Mouse (Mus musculus): ENCODE measurements around the gene Msl3. TPM values are rescaled to one million over a fixed set of nuclear protein-coding genes. Genes with fewer than 3 reads are reported as not detected.

Gene Msl3
- total RNA-seq (2021), result 10 to 100 TPM; 21.2 to 22.9 TPM

DNA sequence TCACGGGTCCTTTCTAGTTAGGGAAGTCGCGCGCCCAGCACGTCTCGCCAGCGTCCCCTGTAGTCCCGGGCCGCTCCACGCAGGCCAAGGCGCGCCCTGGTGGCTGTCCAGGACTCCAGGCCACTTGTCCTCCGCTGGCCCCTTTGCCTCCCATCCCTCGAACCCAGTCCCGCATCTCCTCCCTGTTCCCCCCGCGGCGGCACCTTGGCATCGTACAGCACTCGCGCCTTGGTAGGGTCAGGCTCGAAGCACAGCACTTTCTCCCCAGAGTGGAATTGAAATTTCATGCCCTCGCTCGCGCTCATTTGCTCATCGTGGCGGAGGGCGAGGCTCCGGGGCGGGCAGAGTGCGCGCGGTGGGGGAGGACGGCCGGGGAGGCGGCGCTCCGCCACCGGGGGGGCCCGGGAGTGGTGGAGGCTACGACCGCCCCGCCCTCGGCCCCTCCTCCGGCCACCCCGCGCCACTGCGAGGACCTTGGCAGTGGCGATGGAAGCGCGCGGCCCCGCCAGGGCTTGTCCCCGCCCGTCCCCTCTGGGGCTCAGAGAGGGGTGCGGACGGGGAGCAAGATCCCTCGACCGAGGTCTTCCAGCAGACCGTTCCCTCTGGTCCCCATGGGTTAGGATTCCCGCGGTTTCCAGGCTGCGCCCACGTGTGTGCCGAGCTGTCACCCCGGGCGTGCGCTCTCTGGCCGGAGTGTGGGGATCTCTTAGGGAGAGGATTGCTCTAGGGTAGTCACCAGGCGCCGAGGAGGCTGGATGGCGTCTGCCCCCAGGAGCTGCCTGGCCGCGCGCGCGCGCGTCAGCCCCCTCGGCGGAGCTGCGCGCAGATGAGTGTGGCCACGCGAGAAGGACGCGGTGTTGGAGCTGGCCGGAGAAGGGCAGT, at the start of gene Msl3:
Gene Msl3 (minus strand): TSS at position 374 of the 882 bp plus-strand sequence.
- DNase-seq (ENCODE audit: extremely low spot score in 1 of 2, low spot score in 1 of 2), result peak; percentile 60 to 65

DNA sequence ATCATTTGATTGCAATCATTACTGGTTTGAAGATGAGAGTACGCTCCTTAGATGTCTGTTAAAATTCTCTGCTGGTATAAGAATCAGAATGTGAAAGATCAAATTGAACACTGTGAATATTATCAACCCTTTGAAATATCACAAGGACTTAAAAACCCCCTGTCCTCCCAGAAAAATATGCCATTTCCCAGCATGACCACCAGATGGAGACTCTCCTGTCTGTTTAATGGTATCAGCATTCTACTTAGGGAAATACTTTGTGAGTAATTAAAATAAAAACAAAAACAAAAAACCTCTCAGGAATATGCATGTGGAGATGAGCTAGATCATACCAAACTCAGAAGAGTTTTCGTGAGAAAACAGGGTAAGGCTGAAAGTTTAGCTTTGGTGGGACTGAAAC, 44.3 kb upstream of the Msl3 start:
- peak in 1 of 2 experiments; percentile 3 for DNase-seq (ENCODE audit: extremely low spot score in 1 of 2, low spot score in 1 of 2)

DNA sequence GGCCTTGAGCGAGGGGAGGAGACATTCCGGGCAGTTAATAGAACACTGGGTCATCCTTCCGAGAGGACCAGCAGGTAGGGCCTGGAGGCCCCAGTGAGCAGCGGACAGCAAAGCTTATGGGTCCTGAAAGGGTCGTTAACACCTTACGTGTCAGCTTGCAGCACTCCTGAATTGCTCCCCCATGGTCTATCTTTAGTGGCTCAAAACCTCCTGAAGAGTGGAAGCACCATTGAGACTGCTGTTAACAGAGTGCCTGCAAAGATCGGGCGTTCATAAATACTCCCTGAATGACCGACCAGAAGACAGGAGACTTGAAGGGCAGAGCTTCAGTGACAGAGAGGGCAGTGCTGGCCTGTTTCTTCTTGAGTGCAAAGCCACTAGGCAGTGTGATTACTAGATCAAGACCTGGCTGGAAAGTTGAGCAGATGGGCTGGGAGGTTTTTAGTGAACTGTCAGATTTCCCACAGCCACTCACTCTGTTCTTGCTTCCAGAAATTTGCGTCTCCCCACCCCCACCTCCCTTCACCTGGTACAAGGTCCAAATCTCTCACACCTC, 787 bp upstream of the Msl3 start:
- no peak for DNase-seq (ENCODE audit: extremely low spot score in 1 of 2, low spot score in 1 of 2)

DNA sequence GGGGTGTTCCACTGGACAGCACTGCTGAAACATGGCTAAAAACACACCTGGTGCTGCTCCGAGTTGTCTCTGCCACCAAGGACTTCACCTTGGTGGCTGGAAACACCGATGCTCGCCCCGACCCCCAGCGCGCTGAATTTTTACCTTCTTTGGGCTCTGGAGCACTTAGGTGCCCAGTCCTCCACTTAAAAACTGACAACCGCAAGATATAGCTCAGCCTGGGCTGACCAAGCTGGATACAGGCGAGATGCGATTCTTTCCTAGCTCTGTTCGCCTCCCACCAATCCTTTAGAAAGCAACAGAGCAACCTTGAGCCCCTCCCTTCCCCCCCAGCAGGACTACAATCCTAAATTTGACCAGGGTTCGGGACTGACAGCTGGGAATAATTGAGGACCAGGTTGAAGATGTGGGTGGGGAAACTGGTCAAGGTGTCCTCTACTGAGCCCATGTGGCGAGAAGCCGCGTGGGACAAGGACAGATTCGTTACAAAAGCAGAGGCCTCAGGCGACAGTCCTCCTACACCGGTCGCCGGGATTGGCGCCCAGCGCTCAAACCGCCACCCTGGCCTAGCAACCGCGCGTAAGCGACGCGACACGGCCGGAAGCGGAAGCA, 679 bp downstream of the Msl3 start:
- no peak for DNase-seq (ENCODE audit: extremely low spot score in 1 of 2, low spot score in 1 of 2)

DNA sequence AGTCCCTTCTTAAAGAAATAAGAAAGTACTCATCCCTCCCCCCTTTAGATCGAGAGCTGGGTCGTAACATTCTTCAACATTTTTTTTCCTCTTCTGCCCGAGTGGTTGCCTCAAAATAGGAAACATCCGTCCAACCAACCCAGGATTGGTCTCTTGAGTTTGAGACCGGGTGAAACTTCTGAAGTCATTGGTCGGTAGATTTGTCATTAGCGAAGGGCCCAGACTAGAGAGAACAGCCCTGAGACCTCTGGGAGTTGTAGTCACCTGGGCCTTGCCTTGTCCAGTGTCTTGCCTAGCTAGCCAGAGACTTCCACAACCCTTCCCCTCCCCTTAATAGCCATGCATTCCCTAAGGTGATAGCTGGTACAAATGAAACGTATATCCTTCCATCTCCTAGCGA, 1.3 kb downstream of the Msl3 start:
- DNase-seq (ENCODE audit: extremely low spot score in 1 of 2, low spot score in 1 of 2), result no peak

DNA sequence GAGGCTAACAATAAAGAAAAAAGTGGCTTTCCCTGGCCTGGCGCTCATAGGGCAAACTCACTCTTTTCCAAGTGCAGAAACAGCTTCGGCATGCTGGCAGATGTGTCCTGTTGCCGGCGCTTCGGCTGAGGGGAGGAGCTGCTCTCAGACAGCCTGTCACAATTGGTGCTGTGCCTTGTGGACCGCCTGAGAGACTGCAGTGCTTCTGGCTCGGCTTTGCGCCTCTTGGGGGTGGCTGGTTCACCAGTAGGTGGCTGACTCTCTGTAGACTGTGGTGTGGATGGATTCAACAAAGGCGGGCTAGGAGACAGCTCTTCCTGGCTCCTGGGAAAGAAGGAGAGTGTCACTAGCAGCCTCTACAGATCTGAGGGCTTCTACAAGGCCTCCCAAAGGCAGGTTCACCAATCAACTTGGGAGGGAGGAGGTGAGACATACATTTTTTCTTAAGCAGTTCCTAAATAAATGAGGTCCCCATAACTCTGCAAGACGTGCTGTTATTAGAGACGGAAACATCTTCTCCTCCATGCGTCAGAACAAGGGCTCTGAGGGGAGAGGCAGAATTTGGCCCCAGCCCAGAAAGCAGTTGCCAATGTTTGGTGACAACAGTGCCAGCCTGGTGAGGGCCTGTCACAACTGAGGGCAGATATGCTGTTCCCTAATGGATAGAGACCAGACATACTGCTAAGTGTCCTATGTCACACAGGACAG, 9.6 kb downstream of the Msl3 start:
- peak in 1 of 2 experiments; percentile 6 for DNase-seq (ENCODE audit: extremely low spot score in 1 of 2, low spot score in 1 of 2)

DNA sequence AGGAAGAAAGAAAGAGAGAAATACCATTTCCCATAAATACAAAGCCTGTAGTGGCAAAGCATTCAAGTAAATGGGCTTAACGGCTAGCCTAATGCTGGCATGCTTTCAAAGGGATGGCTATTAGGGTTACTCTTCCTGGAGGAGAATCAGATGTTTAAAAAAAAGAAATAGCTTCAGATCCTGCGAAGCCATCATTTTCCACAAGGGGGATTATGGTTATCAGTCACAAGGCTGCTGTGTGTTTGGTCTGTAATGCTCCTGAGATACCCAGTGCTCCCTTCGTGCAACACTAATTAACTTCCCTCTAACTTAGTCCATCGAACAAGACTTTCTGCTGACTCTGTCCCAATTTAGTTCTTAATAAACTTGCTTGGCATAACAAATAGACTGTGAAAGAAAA, 13.5 kb downstream of the Msl3 start:
- no peak for DNase-seq (ENCODE audit: extremely low spot score in 1 of 2, low spot score in 1 of 2)

DNA sequence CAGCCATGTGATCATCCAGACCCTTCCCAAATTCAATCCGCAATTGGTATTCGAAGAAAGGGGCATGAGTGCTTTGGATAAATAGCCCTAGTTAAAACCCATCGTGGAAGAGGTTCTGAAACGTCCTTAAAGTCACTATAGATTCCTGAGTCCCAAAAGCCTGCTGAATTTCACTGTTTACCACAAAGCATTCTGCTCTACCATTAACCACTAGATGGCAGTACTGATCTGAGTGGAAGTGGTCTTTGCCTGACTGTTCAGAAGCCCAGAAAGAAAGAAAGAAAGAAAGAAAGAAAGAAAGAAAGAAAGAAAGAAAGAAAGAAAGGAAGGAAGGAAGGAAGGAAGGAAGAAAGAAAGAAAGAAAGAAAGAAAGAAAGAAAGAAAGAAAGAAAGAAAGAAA, 13.9 kb downstream of the Msl3 start:
- DNase-seq (ENCODE audit: extremely low spot score in 1 of 2, low spot score in 1 of 2), result peak in 1 of 2 experiments; percentile 11

DNA sequence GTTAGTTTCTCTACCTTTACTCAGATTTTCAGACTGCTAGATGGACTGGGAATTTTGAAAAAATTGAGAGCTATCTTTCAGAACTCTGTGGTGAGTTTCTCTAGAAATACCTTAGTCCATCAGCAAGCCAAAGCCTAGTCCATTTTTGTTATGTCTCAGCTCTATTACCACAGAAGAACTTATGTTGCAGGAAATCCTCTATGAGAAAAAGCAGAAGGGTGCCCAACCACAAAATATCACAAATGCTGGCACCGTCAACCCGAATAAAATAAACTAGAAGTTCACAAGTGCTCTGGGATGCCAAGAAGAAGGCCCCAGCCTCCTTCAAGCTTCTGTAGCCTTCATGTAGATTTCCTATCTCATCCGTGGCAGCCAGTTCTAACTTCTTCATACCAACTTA, 14.4 kb downstream of the Msl3 start:
- DNase-seq (ENCODE audit: extremely low spot score in 1 of 2, low spot score in 1 of 2), result no peak

DNA sequence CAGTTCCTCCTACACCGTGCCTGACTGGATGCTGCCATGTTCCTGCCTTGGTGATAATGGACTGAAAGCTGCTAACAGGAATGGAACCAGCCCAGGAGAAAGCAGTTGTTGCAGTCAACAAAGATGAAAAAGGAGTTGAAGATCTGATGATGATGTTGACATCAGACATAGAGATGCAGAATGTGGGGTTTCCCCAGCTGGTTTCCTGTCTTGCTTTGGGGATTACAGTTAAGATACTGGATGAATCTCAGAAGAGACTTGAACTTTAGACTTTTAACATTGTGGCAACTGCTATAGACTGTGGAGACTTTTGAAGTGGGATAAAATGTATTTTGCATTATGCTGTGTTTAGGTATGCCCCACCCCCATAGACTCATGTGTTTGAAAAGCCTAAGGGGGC, 15.9 kb downstream of the Msl3 start:
- no peak for DNase-seq (ENCODE audit: extremely low spot score in 1 of 2, low spot score in 1 of 2)

DNA sequence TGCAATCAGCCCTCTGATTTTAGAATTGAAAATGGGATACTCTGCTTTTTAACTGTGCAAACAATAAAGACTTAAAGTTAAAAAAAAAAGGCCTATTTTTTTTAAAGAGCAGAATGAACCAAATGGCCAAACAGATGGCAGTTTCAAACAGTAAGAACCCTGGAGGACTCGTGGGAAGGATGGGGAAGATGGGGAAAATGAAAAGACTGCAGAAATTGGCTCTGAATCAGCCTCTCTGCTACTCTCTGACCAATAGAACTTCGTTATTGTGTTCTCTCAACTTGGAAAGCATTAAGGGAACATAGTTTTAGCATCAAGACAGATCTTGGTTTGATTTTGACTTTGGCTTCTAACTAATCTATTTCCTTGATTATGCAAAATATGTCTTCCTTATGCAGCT, 24.4 kb downstream of the Msl3 start:
- no peak for DNase-seq (ENCODE audit: extremely low spot score in 1 of 2, low spot score in 1 of 2)

DNA sequence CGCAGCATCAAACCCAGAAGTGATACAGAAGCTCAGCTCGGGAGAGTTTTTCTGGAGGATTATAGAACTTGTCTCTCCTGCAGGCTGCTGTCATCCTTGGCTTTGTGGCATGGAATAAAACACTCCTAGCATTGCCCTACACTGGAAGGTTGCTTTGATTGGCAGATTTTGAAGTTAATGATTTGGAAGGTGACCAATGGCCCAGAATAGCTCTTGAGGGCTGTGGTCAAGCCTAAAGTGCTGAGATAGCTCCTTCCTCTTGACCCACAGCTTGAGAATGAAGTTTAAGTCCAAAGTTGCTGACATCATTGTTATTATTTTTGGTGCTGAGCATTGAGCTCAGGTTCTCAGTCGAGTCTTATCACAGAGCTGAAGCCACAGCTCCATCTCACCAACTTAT, 26.0 kb downstream of the Msl3 start:
- no peak for DNase-seq (ENCODE audit: extremely low spot score in 1 of 2, low spot score in 1 of 2)

DNA sequence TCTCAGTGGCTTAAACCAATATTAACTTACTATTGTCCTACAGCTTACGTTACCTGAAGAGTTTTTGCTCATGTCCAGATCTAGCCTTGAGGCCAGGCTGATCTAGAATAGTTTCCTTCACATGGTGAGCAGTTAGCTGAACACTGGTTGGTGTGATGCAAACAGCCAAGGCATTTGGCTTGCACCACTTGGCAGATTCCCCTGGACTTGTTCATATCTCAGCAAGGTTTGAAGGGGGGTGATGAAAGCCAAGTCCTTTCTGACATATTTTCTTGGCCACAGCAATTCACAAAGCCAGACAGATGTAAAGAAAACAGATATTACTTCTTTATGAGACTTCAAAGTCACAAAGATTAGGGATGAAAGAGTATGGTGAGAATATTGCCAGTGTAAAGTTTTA, 30.2 kb downstream of the Msl3 start:
- DNase-seq (ENCODE audit: extremely low spot score in 1 of 2, low spot score in 1 of 2), result no peak

DNA sequence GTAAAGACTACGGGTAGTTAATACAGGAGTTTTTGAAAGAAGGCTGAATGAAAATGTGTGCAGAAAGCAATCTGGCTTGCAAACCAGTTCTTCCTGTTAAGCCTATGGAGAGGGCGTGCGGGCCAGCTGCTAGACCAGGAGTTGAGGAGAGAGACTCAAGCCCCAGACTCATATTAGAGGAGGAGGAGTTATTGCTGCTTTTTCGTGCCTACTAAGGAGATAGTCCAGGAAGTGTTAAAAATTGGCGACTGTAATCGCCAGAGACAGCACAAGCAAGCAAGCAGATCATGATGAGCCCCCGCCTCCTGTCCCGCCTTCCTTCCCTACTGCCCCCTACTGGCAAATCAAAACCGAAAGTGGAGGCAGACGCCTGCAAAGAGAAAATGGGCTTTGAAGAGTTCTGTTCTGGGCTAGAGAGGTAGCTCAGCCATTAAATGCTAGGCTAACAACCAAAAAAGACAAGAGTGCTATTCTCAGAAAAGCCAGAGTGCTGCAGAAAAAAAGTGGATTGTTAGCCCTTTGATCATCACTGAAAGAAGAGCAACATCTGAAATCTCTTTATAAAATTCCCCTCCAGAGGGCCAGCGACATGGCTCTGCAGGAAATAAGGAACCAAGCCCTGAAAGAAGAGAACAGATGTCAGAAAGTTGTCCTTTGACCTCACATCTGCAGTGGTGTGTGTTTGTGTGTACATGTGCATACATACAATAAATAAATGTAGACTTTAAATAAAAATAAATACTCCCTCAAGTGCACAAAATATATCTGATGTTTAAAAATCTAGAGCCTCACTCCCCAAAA, 33.9 kb downstream of the Msl3 start:
- DNase-seq (ENCODE audit: extremely low spot score in 1 of 2, low spot score in 1 of 2), result peak; percentile 31 to 52

Other genes with a start within 250 kb of the Msl3 start
- 10 to 100 TPM; 46.7 to 48.3 TPM for gene Frmpd4, start 96.7 kb downstream of the Msl3 start, total RNA-seq (2021)
- 1 to 10 TPM; 2.0 to 2.2 TPM for gene Arhgap6, start 121.2 kb upstream of the Msl3 start, total RNA-seq (2021)